Comparison of ENCODE assay signal across 13 mouse cellular contexts in genomic region chr7:82863341-82863740, GRCm38 (mm10). TPM values are rescaled to one million over a fixed set of nuclear protein-coding genes. Genes with fewer than 3 reads are reported as not detected.
DNase-seq lines count a peak whose midpoint lies in the region; ATAC-seq and TF ChIP-seq lines count a peak whose summit lies in the region.
"Had no signal": no experiment of that assay in that cellular context is flagged by ENCODE, and none has a peak within 500 bp of the region (broad histone marks: within the 10 kb centered on the region; RNA-seq: fewer than 3 reads in every experiment).

No protein-coding gene starts in this region.

- no peak overlapping the region for H3K9ac ChIP-seq in embryonic facial prominence, embryonic 11.5 days (replicated peaks; ENCODE audit: low read length)
- H3K9ac ChIP-seq in embryonic facial prominence, embryonic 15.5 days = no peak overlapping the region
- no peak overlapping the region for H3K9ac ChIP-seq in hindbrain, embryonic 12.5 days
- peak overlapping the region; percentile 30 for H3K9ac ChIP-seq in midbrain, embryonic 14.5 days (replicated peaks; ENCODE audit: low read length)
- H3K9ac ChIP-seq in liver, postnatal 0 days (replicated peaks) = no peak overlapping the region
- H3K9ac ChIP-seq: heart, embryonic 13.5 days; intestine, embryonic 15.5 days had no signal

- TF ChIP-seq EP300 in liver, postnatal 0 days (IDR thresholded peaks at IDR 0.05; ENCODE audit: low read depth) = no peak

- no peak for ATAC-seq in embryonic facial prominence, embryonic 11.5 days (replicated peaks; ENCODE audit: insufficient number of reproducible peaks, low FRiP score, low TSS enrichment, low read depth)
- no peak for ATAC-seq in embryonic facial prominence, embryonic 15.5 days (ENCODE audit: insufficient number of reproducible peaks, low FRiP score, low TSS enrichment, low read depth)
- ATAC-seq in hindbrain, embryonic 12.5 days (ENCODE audit: low FRiP score) = no peak
- ATAC-seq in midbrain, embryonic 14.5 days (ENCODE audit: low FRiP score, low TSS enrichment) = no peak
- no peak for ATAC-seq in liver, postnatal 0 days
- ATAC-seq in inflammation-experienced regulatory T-cells, adult 6 months = no peak
- ATAC-seq: intestine, embryonic 15.5 days had no signal

- H3K4me1 ChIP-seq in embryonic facial prominence, embryonic 11.5 days (ENCODE audit: control insufficient read depth, insufficient read depth, low read length) = no peaks in the 10 kb centered on the region
- H3K4me1 ChIP-seq in embryonic facial prominence, embryonic 15.5 days = peaks cover 12% of the 10 kb centered on the region
- peaks cover 18% of the 10 kb centered on the region for H3K4me1 ChIP-seq in hindbrain, embryonic 12.5 days
- H3K4me1 ChIP-seq in midbrain, embryonic 14.5 days (ENCODE audit: control insufficient read depth, insufficient read depth, low read length) = peaks cover 16% of the 10 kb centered on the region
- H3K4me1 ChIP-seq in liver, postnatal 0 days (ENCODE audit: insufficient read depth) = peaks cover 7% of the 10 kb centered on the region

- H3K4me2 ChIP-seq in embryonic facial prominence, embryonic 11.5 days (ENCODE audit: low read depth, low read length) = no peak overlapping the region
- no peak overlapping the region for H3K4me2 ChIP-seq in embryonic facial prominence, embryonic 15.5 days (replicated peaks)
- H3K4me2 ChIP-seq in hindbrain, embryonic 12.5 days (replicated peaks) = 0 out of 2 replicates have a peak overlapping the region, but pooled peaks have one; percentile 5
- H3K4me2 ChIP-seq in midbrain, embryonic 14.5 days (ENCODE audit: low read length) = 0 out of 2 replicates have a peak overlapping the region, but pooled peaks have one; percentile 0
- H3K4me2 ChIP-seq in liver, postnatal 0 days (ENCODE audit: low read depth, low read length) = no peak overlapping the region
- H3K4me2 ChIP-seq: heart, embryonic 13.5 days; intestine, embryonic 15.5 days; liver, embryonic 11.5 days had no signal

- TF ChIP-seq CTCF in liver, postnatal 0 days (IDR thresholded peaks at IDR 0.05; ENCODE audit: low read depth) = no peak

- peak; percentile 55 for DNase-seq in embryonic facial prominence, embryonic 11.5 days (ENCODE audit: low spot score)
- peak; percentile 50 for DNase-seq in midbrain, embryonic 14.5 days
- no peak for DNase-seq in liver, postnatal 0 days
- no peak for DNase-seq in left cerebral cortex, postnatal 36 days (ENCODE audit: low spot score in 2 of 2)
- DNase-seq: cerebellum, adult 9-10 months; kidney, postnatal 36 days; lung, postnatal 36 days had no signal

- intact Hi-C loops in left cerebral cortex, postnatal 36 days (cut with DNase I) = loop anchor here (10.0 kb wide), 2 partner anchors 341 to 621 kb away; no protein-coding TSS in a partner anchor

- H3K27ac ChIP-seq in embryonic facial prominence, embryonic 11.5 days (replicated peaks; ENCODE audit: low read depth, low read length) = peak overlapping the region; percentile 71; the same call in 1 of the 2 replicates
- H3K27ac ChIP-seq in embryonic facial prominence, embryonic 15.5 days (replicated peaks) = peak overlapping the region; percentile 12; the same call in 1 of the 2 replicates
- H3K27ac ChIP-seq in hindbrain, embryonic 12.5 days = peak overlapping the region; percentile 100
- peak overlapping the region; percentile 100 for H3K27ac ChIP-seq in midbrain, embryonic 14.5 days (replicated peaks; ENCODE audit: low read depth, low read length)
- H3K27ac ChIP-seq in liver, postnatal 0 days (ENCODE audit: low read depth) = no peak overlapping the region
- H3K27ac ChIP-seq: heart, embryonic 13.5 days; intestine, embryonic 15.5 days had no signal

- H3K4me3 ChIP-seq in embryonic facial prominence, embryonic 11.5 days (ENCODE audit: low read depth, low read length) = no peak overlapping the region
- H3K4me3 ChIP-seq in embryonic facial prominence, embryonic 15.5 days (replicated peaks) = no peak overlapping the region
- H3K4me3 ChIP-seq in hindbrain, embryonic 12.5 days = no peak overlapping the region
- no peak overlapping the region for H3K4me3 ChIP-seq in midbrain, embryonic 14.5 days (replicated peaks; ENCODE audit: low read depth, low read length)
- H3K4me3 ChIP-seq in liver, postnatal 0 days (ENCODE audit: low read depth, low read length) = no peak overlapping the region
- H3K4me3 ChIP-seq: heart, embryonic 13.5 days; intestine, embryonic 15.5 days had no signal

- 37% methylated on average over 6 of the region's 6 CpGs for WGBS in embryonic facial prominence, embryonic 11.5 days
- 42% methylated on average over 6 of the region's 6 CpGs for WGBS in embryonic facial prominence, embryonic 15.5 days
- 46% methylated on average over 6 of the region's 6 CpGs for WGBS in hindbrain, embryonic 12.5 days
- 31% methylated on average over 6 of the region's 6 CpGs for WGBS in midbrain, embryonic 14.5 days
- WGBS in liver, postnatal 0 days (ENCODE audit: insufficient replicate concordance) = 80% methylated on average over 6 of the region's 6 CpGs

- H3K27me3 ChIP-seq in embryonic facial prominence, embryonic 11.5 days (ENCODE audit: control insufficient read depth, insufficient read depth, low read length) = no peaks in the 10 kb centered on the region
- no peaks in the 10 kb centered on the region for H3K27me3 ChIP-seq in embryonic facial prominence, embryonic 15.5 days
- no peaks in the 10 kb centered on the region for H3K27me3 ChIP-seq in hindbrain, embryonic 12.5 days
- no peaks in the 10 kb centered on the region for H3K27me3 ChIP-seq in midbrain, embryonic 14.5 days (ENCODE audit: control insufficient read depth, insufficient read depth, low read length)
- H3K27me3 ChIP-seq in liver, postnatal 0 days (ENCODE audit: insufficient read depth, low read length) = peaks cover 26% of the 10 kb centered on the region
- H3K27me3 ChIP-seq: heart, embryonic 13.5 days; intestine, embryonic 15.5 days had no signal

- H3K36me3 ChIP-seq in embryonic facial prominence, embryonic 11.5 days (replicated peaks; ENCODE audit: control insufficient read depth, insufficient read depth, low read depth, low read length) = no peaks in the 10 kb centered on the region
- H3K36me3 ChIP-seq in embryonic facial prominence, embryonic 15.5 days = no peaks in the 10 kb centered on the region
- no peaks in the 10 kb centered on the region for H3K36me3 ChIP-seq in hindbrain, embryonic 12.5 days
- H3K36me3 ChIP-seq in midbrain, embryonic 14.5 days (ENCODE audit: control insufficient read depth, insufficient read depth, low read length) = no peaks in the 10 kb centered on the region
- H3K36me3 ChIP-seq in liver, postnatal 0 days (replicated peaks; ENCODE audit: insufficient read depth, low read length) = no peaks in the 10 kb centered on the region
- H3K36me3 ChIP-seq: heart, embryonic 13.5 days; intestine, embryonic 15.5 days had no signal

- H3K9me3 ChIP-seq in embryonic facial prominence, embryonic 11.5 days (replicated peaks; ENCODE audit: control insufficient read depth, low read length) = no peaks in the 10 kb centered on the region
- no peaks in the 10 kb centered on the region for H3K9me3 ChIP-seq in embryonic facial prominence, embryonic 15.5 days (replicated peaks)
- no peaks in the 10 kb centered on the region for H3K9me3 ChIP-seq in hindbrain, embryonic 12.5 days (replicated peaks)
- no peaks in the 10 kb centered on the region for H3K9me3 ChIP-seq in midbrain, embryonic 14.5 days (ENCODE audit: control insufficient read depth, low read length)
- H3K9me3 ChIP-seq in liver, postnatal 0 days (ENCODE audit: low read length) = no peaks in the 10 kb centered on the region
- H3K9me3 ChIP-seq: heart, embryonic 13.5 days; intestine, embryonic 15.5 days had no signal

RNA-seq across cellular contexts. Expression of gene Mex3b, which starts 3.8 kb away (rescaled TPM):
- polyA plus RNA-seq in embryonic facial prominence, embryonic 11.5 days (2014; fragmentation: Nextera tagmentation; extraction: Ambion mirVana) = 39.7 and 41.6 TPM in 2 replicates
- 16.9 and 17.2 TPM in 2 replicates for polyA plus RNA-seq in embryonic facial prominence, embryonic 15.5 days (2015; fragmentation: Nextera tagmentation; extraction: Ambion mirVana)
- polyA plus RNA-seq in hindbrain, embryonic 12.5 days (2016; fragmentation: Nextera tagmentation; extraction: Ambion mirVana) = 48.2 and 50.2 TPM in 2 replicates
- 50.8 and 51.8 TPM in 2 replicates for polyA plus RNA-seq in midbrain, embryonic 14.5 days (2014; fragmentation: Nextera tagmentation; extraction: Ambion mirVana)
- polyA plus RNA-seq in liver, postnatal 0 days (2015; fragmentation: Nextera tagmentation; extraction: Ambion mirVana) = 0.40 and 0.59 TPM in 2 replicates
- 10 to 100 TPM; 22.9 to 31.4 TPM for total RNA-seq in left cerebral cortex, postnatal 36 days (2021)
- polyA plus RNA-seq in inflammation-experienced regulatory T-cells, adult 6 months (2017; shearing (Covaris generic)) = 1 to 10 TPM; 1.5 to 1.8 (median 1.7) TPM

Comparison
In these comparisons a context has a peak if more than half of its experiments do, and no peak if none do; other contexts are left out.
1. DNase-seq: peak in embryonic facial prominence, embryonic 11.5 days (single experiment) and midbrain, embryonic 14.5 days (single experiment); none in liver, postnatal 0 days (single experiment) and left cerebral cortex, postnatal 36 days (0 of 2).
2. H3K4me2 ChIP-seq: peak in hindbrain, embryonic 12.5 days (single experiment) and midbrain, embryonic 14.5 days (single experiment); none in embryonic facial prominence, embryonic 11.5 days (single experiment), embryonic facial prominence, embryonic 15.5 days (single experiment) and liver, postnatal 0 days (single experiment).